1 mouse cellular context compared by ENCODE assay signal in genomic region chr11:6420283-6420703, GRCm38 (mm10).
TF ChIP-seq lines count a peak whose summit lies in the region.

No protein-coding gene starts in this region.

TF ChIP-seq in CH12.LX, 34 proteins besides CTCF, POLR2A, EP300 and RAD21:
- peak; percentile 31; the same call in 1 of the 2 replicates for TF ChIP-seq BHLHE40 (IDR thresholded peaks at IDR 0.05; ENCODE audit: low read depth, low read length)
- 0 out of 2 replicates have a peak, but pooled peaks have one; percentile 20 for TF ChIP-seq TCF12 (IDR thresholded peaks at IDR 0.05; ENCODE audit: low read depth, low read length)
- peak; percentile 55; the same call in 1 of the 2 replicates for TF ChIP-seq SIN3A (IDR thresholded peaks at IDR 0.05; ENCODE audit: low read length)
- no peak for TF ChIP-seq TBP (conservative IDR thresholded peaks at IDR 0.05; ENCODE audit: low read depth, low read length)
- peak; percentile 53; the same call in 1 of the 2 replicates for TF ChIP-seq MAFK (IDR thresholded peaks at IDR 0.05; ENCODE audit: insufficient replicate concordance, low read length)
- TF ChIP-seq ETS1 (conservative IDR thresholded peaks at IDR 0.05; ENCODE audit: low read depth, low read length) = no peak; the same call in 1 of the 2 replicates
- TF ChIP-seq ZKSCAN1 (IDR thresholded peaks at IDR 0.05; ENCODE audit: borderline replicate concordance, low read depth, low read length) = no peak
- TF ChIP-seq RCOR1 (conservative IDR thresholded peaks at IDR 0.05; ENCODE audit: low read depth, low read length) = peak; percentile 31; the same call in 1 of the 2 replicates
- TF ChIP-seq UBTF (IDR thresholded peaks at IDR 0.05; ENCODE audit: low read depth, low read length) = no peak
- TF ChIP-seq JUN (IDR thresholded peaks at IDR 0.05; ENCODE audit: insufficient read depth, low read depth, low read length) = no peak
- TF ChIP-seq HCFC1 (IDR thresholded peaks at IDR 0.05; ENCODE audit: low read depth, low read length) = no peak
- TF ChIP-seq POLR2AphosphoS2 (IDR thresholded peaks at IDR 0.05; ENCODE audit: low read depth, low read length) = peak; percentile 95; the same call in 1 of the 2 replicates
- 0 out of 2 replicates have a peak, but pooled peaks have one; percentile 19 for TF ChIP-seq USF2 (conservative IDR thresholded peaks at IDR 0.05; ENCODE audit: low read depth, low read length)
- peak; percentile 53; the same call in 1 of the 2 replicates for TF ChIP-seq CHD2 (IDR thresholded peaks at IDR 0.05; ENCODE audit: low read length)
- TF ChIP-seq MYC (IDR thresholded peaks at IDR 0.05; ENCODE audit: low read depth, low read length) = 0 out of 2 replicates have a peak, but pooled peaks have one; percentile 52
- peak; percentile 61; the same call in 1 of the 2 replicates for TF ChIP-seq NELFE (IDR thresholded peaks at IDR 0.05; ENCODE audit: low read depth, low read length)
- TF ChIP-seq ZMIZ1 (IDR thresholded peaks at IDR 0.05; ENCODE audit: low read depth, low read length) = no peak; the same call in 1 of the 2 replicates
- no peak; the same call in 1 of the 2 replicates for TF ChIP-seq SMC3 (IDR thresholded peaks at IDR 0.05; ENCODE audit: low read depth, low read length)
- no peak for TF ChIP-seq MAX (IDR thresholded peaks at IDR 0.05; ENCODE audit: low read length)
